Mouse (Mus musculus): ENCODE data around the gene Lce1c.
A peak's percentile ranks its signal among the peaks of the same experiment; 100 is the strongest.

Gene Lce1c

DNA sequence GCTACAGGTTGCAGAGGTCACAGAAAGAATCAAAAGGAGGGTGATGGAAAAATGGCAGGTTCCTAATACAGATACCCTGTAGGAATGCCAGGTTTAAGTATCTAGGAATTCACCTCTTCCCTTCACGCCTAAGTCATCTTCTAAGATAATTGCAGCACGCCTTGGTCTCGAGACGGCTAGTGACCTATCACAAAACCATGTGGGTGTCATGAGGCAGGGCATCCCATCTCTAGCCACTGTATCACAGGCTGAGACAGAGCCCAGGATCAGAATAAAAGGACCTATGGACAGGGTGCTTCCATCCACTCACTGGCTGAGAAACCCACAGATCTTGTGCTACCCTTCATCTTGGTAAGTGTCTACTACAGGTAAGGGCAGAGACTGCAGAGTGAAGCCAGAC, at the start of gene Lce1c:
Gene Lce1c (plus strand): TSS at position 301 of the 400 bp plus-strand sequence.
- DNase-seq (ENCODE audit: low spot score): no peak

GRCm38 (mm10) chr3:92637745-92638652, 41.0 kb upstream of the Lce1c start:
- no peak for DNase-seq (ENCODE audit: low spot score)

DNA sequence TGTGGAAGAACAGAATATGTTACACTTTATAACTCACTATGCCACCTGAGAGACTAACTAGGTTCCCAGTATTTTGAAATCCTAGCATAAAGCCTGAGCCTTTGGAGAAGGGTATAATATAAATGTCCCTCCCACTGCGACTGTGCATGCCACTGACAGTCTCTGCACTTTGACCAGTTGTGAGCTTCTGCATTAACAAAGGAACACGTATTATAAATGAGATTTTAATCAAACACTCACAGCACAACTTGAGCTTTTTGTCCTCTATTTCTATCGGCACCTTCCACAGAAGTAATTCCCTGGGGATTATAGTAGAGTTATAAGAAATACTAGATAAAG, 40.4 kb upstream of the Lce1c start:
- DNase-seq (ENCODE audit: low spot score): no peak

- peak; percentile 62 for DNase-seq (ENCODE audit: low spot score)
Observed at GRCm38 (mm10) chr3:92639854-92640253, 39.2 kb upstream of the Lce1c start.

DNA sequence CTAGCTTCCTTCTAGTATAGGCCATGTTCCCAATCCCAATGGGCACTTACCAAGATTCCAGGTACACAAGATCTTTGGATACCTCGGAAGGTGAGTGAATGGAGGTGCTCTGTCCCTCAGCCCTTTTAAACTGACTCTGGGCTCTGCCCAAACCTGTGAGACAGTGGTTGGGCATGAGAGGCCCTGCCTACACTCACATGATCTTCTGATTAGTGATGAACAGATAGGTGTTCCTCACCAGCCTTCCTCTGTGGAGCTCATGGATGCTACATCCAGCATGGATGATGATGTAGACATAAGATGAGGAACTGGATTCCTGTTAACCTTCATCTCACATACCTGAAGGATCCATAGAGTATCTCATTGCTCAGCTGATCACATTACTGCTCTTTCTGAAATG, 30.8 kb upstream of the Lce1c start, which contains the start of gene Lce1a1:
Gene Lce1a1 (minus strand): TSS at position 101 of the 400 bp plus-strand sequence.
- DNase-seq (ENCODE audit: low spot score): no peak

- DNase-seq (ENCODE audit: low spot score): no peak
Observed at GRCm38 (mm10) chr3:92656826-92657225, 22.2 kb upstream of the Lce1c start, which contains the start of gene Lce1b. TSS of gene Lce1b (minus strand) at chr3:92656926.

- DNase-seq (ENCODE audit: low spot score): no peak
Observed at GRCm38 (mm10) chr3:92670215-92670614, 8.8 kb upstream of the Lce1c start, which contains the start of gene Lce1a2. TSS of gene Lce1a2 (minus strand) at chr3:92670315.

DNA sequence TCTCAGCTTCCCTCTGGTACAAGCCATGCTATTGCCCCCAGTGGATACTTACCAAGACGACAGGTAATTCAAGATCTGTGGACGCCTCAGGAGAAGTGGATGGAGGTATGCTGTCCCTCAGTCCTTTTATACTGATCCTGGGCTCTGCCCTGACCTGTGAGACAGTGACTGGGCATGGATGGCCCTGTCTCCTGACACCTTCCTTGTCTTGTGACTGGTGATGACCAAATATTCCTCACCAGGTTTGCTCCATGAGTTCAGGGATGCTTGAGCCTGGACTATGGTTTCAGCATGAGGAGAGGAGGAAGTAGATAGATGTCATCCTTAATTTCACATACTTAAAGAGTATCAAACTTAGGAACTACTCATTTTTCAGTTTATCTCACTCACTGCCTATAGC, 8.1 kb downstream of the Lce1c start, which contains the start of gene Lce1d:
Gene Lce1d (minus strand): TSS at position 101 of the 400 bp plus-strand sequence.
- no peak for DNase-seq (ENCODE audit: low spot score)

DNA sequence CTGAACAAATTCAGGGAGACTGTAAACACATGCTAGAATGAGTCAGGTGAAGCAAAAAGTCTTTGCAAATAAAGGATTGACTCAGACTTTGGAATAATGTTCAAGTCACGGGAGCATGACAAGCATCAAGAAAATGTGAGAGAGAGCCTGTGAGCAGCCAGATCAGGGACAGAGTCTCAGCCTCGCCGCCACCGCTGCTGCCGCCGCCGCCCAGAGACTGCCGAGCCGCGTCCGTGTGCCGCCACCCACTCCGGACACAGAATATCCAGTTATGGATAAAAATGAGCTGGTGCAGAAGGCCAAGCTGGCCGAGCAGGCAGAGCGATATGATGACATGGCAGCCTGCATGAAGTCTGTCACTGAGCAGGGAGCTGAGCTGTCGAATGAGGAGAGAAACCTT, 10.1 kb downstream of the Lce1c start:
- peak; percentile 15 for DNase-seq (ENCODE audit: low spot score)

DNA sequence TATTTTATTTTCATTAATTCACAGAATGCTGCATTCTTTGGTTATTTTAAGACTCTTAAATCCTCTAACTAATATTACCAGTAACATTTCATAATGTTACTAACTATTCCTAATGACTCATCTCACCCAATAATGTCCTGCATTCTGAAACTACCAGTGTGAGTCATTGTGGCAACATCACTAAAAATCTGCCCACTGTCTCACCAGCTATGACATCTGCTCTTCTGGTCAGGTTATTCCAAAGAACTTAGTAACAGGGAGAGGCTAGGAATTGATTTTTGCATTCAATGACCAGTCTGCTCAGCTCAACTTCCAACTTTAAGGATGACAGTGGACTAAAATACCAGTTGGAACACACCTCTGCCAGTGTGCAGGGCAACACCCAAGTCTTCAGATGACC, 12.6 kb downstream of the Lce1c start:
- DNase-seq (ENCODE audit: low spot score): no peak

GRCm38 (mm10) chr3:92694613-92695012, 15.6 kb downstream of the Lce1c start:
- no peak for DNase-seq (ENCODE audit: low spot score)

GRCm38 (mm10) chr3:92708974-92709373, 29.9 kb downstream of the Lce1c start, which contains the start of gene Lce1e:
TSS of gene Lce1e (minus strand) at chr3:92709074.
- DNase-seq (ENCODE audit: low spot score): no peak

- DNase-seq (ENCODE audit: low spot score): no peak
Observed at GRCm38 (mm10) chr3:92715122-92715521, 36.1 kb downstream of the Lce1c start.

- DNase-seq (ENCODE audit: low spot score): no peak
Observed at GRCm38 (mm10) chr3:92720250-92720649, 41.2 kb downstream of the Lce1c start, which contains the start of gene Lce1f. TSS of gene Lce1f (minus strand) at chr3:92720350.

GRCm38 (mm10) chr3:92722631-92723030, 43.6 kb downstream of the Lce1c start:
- no peak for DNase-seq (ENCODE audit: low spot score)
